Mouse (Mus musculus) neural tube, embryonic 10.5 days (tissue): Measurements from ENCODE around the gene Rasgrf2.
"Not testable (repeated sequence)": the region's sequence is repeated elsewhere in the genome, so short reads cannot be mapped to it uniquely, and the experiment has no call there.

Experiments
- DNase-seq: peaks from one replicate; pipeline ENCODE4 v3.0.0-alpha.2; 2017; ENCODE audit warnings: low spot score; ENCODE audit errors: extremely low spot score

The Rasgrf2 gene

DNA sequence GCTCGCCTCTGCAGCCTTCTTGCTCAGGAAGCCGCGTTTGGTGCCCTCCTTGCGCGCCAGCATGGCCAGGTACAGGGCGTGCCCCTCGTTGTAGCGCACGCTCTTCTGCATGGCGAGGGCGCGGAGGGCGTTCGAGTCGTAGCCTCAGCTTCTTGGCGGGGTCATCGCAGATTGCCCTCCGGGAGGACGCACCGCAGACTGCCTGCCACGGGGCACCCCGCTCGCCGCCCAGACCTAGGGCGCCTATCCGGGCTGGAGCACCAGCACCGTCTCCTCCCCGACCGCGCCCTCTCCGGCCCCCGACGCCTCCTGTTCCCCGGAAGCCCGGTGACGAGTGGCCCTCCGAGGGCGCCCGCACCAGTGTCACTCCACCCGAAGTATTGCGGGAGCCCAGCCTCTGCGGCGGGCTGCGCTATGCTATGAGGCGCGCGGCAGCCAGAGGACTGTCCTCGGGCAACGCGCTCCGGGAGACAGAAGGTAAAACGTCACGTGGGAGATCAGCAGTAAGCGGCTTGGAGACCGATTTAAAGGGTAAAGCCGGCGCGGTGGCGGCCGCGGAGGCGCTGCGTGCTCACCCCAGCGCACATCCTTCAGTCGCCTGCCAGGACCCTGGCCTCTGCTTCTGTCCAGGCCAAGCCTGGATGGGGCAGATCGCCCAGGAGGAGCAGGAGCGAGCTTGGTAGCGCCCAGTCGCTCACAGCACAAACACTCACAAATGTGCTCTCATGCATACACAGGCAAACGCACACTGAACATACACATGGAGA lies at the start of gene Rasgrf2:
Gene Rasgrf2 (minus strand): TSS at position 273 of the 767 bp plus-strand sequence.
- peak; percentile 55 for DNase-seq

DNA sequence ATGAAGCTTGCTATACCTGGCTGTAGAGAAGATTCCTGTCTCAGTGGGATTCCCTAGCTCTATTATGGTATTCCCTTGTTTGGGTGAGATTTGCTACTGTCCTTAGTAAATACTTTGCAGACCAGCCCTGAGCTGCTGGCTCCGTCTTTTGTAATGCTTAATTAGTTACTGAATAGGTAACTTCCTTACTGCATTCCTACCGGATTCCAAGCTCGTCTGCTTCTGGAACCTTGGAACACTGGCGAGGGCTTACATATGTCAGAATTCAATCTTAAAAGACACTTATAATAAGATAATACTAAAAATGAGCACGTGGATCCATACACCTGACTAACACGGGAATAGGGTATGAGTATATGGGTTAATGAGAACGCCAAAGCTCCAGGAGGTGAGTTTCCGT lies 41.2 kb upstream of the Rasgrf2 start:
- DNase-seq = not testable (repeated sequence)

- DNase-seq = no peak
These were observed 19.1 kb upstream of the Rasgrf2 start for GRCm38 (mm10) chr13:92150551-92150950.

GRCm38 (mm10) chr13:92148858-92149257 lies 17.4 kb upstream of the Rasgrf2 start:
- no peak for DNase-seq

DNA sequence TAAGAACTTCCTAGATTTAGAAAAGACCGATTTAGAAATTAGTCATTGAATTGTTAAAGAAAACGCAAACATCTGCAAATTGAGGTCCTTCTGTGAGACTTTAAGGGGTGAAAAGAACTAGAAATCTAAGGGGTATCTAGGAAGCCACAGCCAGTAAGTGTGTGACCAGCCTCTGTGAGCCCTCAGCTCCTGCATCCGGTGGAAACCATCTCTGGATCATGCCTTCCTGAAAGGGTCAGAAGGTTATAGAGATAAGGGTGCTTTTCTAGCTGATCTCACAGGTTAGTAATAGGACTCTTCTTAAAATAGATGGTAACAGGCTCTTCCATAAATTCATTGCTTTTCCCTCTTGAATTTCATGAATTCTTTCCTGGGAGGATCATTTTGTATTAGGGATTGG lies 3.3 kb upstream of the Rasgrf2 start:
- no peak for DNase-seq

GRCm38 (mm10) chr13:92132599-92132998 lies 1.1 kb upstream of the Rasgrf2 start:
- no peak for DNase-seq

DNA sequence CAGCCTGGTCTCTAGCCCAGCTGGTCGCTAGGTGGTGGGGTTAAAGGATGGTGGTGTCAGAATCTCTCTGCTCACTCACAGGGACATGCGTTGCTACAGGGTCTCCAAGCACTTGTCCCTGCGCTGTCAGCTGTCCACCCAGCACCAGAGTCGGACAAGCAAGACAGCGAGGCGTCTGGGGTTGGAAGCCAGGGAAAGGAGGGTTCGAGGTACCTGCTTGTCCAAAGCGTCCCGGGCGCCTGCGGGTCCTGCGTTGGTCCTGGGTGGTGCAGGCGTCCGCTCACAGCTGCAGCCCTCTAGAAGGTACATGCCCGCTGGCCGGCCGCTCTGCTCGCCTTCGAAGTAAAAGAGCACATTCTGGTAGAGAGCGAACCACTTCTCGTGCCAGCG lies 467 bp downstream of the Rasgrf2 start:
- peak; percentile 45 for DNase-seq

- DNase-seq = no peak
These were observed 1.6 kb downstream of the Rasgrf2 start for GRCm38 (mm10) chr13:92129877-92130276.

DNA sequence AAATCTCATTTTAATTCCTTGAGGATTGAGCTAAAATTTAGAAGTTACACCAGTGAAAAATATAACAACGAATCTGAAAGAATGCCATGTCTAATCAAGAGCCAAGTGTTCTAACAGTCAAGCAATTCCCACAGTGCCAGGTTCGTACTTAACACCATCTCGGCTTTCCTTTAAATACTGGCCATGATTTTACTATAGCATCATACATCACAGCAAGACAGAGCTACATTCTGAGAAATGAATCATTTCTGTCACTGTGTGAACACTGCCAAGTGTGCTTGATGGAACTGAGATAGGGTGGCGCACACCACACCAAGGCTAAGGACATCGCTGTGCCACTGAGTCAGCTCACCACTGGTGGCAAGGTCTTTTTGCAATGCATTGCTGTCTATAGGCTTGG lies 5.6 kb downstream of the Rasgrf2 start:
- DNase-seq = no peak

GRCm38 (mm10) chr13:92119623-92120022 lies 11.8 kb downstream of the Rasgrf2 start:
- DNase-seq = no peak

DNA sequence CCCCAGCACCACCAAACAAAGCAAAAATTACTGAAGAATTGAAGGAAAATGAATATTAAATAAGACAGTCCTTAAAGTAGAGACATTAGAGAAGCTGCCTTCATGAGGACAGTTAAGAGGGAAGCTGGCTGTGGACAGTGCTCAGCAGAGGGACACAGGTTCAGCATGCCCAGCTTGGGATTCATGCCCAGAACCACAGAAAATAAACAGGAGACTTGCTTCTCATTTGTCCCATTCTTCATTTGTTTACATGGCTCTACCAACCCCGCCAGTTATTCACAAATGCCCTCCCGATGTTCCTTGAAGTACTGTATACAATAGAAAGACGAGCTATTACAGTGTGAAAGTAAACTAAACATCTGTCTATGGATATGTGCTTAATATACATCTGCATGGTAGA lies 17.4 kb downstream of the Rasgrf2 start:
- DNase-seq = no peak

GRCm38 (mm10) chr13:92108237-92108636 lies 23.2 kb downstream of the Rasgrf2 start:
- DNase-seq = no peak

DNA sequence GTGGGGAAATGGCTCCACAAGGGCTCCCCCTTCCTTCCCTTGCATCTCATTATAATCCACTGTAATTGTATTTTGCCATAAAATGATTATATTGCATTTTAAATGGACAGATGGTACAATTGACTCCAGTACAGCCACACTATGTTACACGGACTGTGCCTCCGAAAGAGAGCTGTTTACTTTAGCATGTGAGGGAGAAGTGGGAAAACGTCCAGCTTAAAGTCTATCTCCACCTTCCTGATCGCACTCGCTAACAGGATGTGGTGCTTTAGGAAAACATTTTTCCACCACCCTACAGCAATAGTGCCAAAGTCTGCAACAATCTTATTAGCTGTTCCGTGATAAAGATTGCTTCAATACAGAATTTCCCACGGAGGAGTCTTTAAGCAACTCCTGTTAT lies 27.2 kb downstream of the Rasgrf2 start:
- DNase-seq = no peak

DNA sequence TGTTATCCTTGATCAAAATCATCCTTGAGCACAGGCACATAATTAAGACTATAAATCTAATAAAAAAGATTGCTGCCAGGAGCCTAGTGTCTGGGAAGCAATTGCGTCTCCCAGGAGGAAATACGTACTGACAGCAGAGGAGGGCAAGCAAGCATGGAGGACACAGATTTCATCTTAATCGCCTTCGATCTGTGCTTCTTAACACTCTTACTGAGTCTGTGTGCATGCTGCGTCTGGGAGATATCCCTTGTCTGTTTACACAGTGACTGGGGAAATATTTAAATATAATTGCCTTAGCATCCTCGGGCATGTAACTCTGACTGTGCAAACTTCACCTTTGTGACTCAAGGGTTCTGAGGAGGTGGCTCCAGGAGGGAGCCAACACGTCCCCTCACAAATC lies 33.0 kb downstream of the Rasgrf2 start:
- DNase-seq = no peak

DNA sequence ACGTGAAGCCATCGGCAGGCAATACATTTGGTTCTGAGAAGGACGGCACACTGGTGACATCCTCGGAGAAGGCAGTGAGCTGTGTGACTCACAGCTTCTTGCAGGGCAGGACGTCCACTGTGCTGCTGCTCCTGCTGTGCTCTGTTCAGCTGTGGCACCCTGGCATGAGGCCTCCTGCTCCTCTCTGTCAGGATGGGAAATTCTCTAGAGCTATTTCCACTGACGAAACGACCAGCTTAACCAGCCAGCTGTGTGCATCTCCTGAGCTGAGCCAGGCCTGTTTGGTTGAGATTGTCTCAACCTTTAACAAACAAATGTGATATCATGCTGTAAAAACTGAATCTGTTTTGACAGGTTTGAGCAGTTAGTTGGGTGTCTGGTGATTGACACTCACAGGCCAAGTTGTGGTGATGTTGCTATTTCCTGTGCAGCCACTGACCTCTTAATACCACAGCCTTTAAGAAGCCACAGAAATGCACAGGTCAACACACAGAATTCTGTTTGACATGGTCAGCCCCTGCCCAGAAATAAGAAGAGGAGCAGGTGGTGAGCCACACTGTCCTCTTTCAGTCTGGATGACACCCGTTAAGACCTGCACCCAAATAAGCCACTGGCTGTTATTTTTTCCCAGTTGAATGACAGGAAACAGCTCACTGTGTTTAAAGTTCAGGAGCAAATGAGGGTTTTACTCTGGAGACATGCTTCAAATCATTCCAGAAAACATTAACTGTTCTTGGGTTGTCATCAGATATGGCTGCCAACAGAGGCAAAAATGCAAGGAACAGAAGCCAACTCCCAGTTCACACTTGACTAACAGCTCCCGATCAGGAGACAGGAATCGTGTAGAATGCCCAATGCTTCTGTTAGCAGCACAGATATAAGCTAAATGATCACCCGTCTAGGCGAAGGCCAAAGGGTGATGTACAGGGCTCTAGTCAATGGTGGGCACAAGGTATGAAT lies 36.0 kb downstream of the Rasgrf2 start:
- no peak for DNase-seq

- no peak for DNase-seq
These were observed 37.7 kb downstream of the Rasgrf2 start for GRCm38 (mm10) chr13:92093712-92094290.

DNA sequence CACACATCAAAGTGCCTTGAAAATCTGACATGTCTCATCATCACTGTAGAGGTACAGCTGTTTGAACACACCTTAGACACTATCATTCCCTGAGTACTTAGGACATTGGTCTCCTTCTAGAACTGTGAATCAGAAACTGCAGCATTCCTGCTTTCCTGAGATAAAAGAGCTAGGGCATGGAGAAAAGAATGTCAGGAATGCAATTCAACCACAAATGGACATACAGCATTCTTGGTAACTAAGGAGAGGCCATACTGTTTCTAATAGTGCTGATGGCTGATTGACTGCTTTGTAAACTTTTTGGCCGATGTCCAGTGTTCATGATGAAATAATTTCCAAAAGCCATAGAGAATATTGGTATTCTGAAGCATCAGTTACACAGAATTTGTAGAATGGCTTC lies 58.3 kb downstream of the Rasgrf2 start:
- no peak for DNase-seq

DNA sequence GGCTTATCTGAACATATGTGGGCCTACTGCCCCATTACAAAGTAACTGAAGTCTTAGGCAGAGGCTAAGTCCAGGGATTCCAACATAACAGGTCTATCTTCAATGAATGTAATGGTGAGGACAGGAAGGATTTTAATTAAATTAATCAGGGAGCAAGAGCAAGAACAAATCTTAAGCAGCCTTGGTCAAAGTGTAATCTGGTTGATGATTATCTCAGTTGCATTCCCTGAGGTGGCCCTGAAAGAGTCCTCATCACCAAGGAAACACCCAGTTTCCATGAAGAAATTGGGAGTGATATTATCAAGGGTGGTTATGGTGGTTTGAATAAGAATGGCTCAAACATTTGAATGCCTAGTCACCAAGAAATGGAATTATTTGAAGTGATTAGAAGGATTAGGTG lies 62.8 kb downstream of the Rasgrf2 start:
- no peak for DNase-seq

DNA sequence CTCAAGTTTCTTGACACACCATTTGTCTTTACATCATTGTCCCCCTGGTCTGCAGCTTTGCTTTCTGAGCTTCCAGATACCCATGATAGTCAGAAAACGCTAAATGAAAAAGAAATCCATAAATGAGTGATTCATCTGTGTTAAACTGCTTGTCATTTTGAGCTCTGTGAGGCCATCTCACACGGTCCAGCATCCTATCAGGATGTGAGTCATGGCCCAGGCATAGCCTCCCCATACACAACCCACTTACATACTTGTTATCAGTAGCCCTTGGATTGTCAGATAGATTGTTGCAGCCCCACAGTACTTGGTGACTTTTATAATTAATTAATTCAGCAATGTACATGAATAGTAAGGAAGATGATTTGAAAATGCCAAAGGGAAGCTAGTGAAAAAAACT lies 63.6 kb downstream of the Rasgrf2 start:
- no peak for DNase-seq

- DNase-seq = no peak
These were observed 77.7 kb downstream of the Rasgrf2 start for GRCm38 (mm10) chr13:92053748-92054147.

- no peak for DNase-seq
These were observed 78.5 kb downstream of the Rasgrf2 start for GRCm38 (mm10) chr13:92053001-92053400.

DNA sequence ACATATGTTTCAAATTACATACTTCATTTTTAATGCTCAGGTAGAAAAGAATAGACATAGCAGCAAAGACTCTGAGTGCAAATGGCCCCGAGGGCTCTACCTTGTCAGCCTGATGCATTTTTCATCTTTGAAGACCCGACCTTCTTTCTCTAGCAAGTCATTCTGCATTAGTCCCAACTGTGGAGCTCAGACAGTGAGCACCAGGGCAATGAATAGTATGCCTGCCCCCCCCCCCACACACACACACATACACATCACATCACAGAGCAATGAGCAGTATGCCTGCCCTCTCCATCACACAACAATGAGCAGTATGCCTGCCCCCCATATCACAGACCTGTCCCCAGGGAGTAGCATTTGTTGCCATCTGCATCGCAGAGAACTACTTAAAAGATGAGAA lies 80.2 kb downstream of the Rasgrf2 start:
- no peak for DNase-seq
